Mouse (Mus musculus) ES-Bruce4 (cell line): Measurements from ENCODE around the gene Specc1.

Experiments used
- CTCF ChIP-seq: IDR thresholded peaks from one replicate; pipeline ENCODE4 v1.8.1; 2011; ENCODE audit warnings: low read depth, low read length
- EP300 ChIP-seq: IDR thresholded peaks from 2 replicates; pipeline ENCODE4 v1.6.1; 2011; ENCODE audit warnings: low read depth, low read length; ENCODE audit not compliant: insufficient read depth
- POLR2A ChIP-seq: IDR thresholded peaks from one replicate; pipeline ENCODE4 v1.8.1; 2011; ENCODE audit warnings: low read length; ENCODE audit not compliant: insufficient read depth

DNA sequence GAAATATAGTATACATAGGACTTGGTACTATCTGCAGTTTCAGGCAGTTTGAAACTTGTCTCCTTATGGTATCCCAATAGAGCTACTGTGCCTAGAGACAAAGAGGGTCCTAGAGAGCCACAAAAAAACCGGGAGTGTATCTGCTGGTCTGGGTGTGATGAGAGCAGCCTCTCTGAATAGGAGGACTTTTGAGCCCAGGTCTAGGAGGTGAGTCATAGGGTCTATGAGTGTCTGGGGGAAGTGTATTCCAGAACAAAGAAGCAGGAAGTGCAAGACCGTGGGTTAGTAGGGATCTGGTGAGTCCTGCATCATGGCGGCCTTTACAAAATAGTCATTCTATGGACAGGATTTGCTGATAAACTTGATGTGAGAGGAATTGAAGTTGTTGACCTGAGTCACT lies 118.5 kb downstream of the Specc1 start:
- no peak for TF ChIP-seq CTCF
- TF ChIP-seq EP300: no peak
- no peak for TF ChIP-seq POLR2A
